Mouse (Mus musculus): ENCODE measurements around the gene Zfp653.
A peak's percentile ranks its signal among the peaks of the same experiment; 100 is the strongest.

Zfp653 gene

GRCm38 (mm10) chr9:22024592-22024991 lies 46.6 kb downstream of the Zfp653 start:
- peak in 1 of 2 experiments; percentile 45 for DNase-seq

DNA sequence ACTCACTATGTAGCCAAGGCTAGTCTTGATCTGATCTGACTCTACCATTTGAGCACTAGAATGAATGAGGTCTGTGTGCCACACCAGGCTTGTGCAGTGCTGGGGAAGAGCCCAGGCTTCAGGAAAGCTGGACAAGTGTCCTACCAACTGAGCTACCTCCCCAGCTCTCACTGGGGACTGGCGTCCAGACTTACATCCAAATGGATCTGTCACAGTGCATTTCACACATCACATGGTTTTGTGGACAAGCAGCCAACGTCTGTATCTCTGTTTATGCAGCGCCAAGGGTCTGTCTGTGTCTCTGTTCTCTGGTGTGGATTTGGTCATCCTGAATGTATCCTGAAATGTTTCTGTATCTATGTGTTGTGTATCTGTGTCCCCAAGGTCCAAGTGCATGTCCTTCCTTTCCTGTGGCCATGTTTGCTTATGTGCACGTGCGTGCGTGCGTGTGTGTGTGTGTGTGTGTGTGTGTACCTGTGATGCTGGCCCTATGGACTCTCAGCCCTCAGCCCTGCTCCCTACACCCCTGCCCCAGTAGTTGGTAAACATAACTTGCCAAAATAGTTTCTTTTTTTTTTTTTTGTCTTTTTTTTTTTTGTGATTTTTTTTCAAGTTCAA lies 53.9 kb downstream of the Zfp653 start:
- peak; percentile 62 to 76 for DNase-seq

DNA sequence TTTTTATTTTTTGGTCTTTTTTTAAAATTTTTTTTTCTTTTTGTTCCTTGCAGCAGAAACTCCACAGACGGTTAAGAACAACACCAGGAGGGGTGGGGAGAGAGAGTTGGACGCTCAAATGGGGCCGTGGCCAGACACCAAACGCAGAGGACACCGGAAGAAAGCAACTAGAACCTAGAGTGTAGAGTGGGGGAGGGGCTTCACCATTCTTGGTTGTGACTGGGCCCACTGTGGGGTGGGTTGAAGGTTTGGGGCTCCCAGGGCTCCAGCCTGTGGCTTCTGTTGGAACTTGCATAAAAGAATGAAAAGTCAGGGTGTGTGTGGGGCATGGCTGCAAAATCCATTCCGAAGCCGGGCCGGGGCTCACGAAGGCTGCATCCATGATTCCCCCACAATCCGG lies 54.9 kb downstream of the Zfp653 start:
- DNase-seq, result no peak

- peak in 1 of 2 experiments; percentile 38 for DNase-seq
These were observed 58.4 kb downstream of the Zfp653 start for GRCm38 (mm10) chr9:22012731-22013130.

DNA sequence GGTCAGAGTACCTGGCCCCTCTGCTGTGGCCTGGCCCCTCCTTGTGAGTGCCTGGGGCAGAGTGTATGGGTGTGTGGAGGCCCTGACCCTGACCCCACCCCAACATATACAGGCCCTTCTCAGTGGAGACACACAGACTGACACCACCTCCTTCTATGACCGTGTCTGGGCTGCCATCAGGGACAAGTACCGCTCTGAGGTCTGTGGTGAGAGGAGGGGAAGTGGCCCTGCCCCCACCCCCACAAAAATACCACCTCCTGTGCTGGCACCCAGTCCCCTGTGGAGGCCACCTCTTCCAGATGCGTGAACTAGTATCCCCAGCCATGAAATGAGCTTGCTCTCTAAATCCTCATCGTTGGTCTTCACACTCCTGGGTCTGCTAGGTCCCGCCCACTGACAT lies 60.1 kb downstream of the Zfp653 start:
- no peak for DNase-seq
